Mouse (Mus musculus) lung, postnatal 0 days (tissue): ENCODE results near the gene Pnmt.
"Not testable (repeated sequence)": the region's sequence is repeated elsewhere in the genome, so short reads cannot be mapped to it uniquely, and the experiment has no call there.

Experiments used
- CTCF ChIP-seq: IDR thresholded peaks from 2 replicates; pipeline ENCODE4 v1.5.1; 2016; ENCODE audit warnings: antibody characterized with exemption, mild to moderate bottlenecking
- EP300 ChIP-seq: IDR thresholded peaks from 2 replicates; pipeline ENCODE4 v1.6.1; 2016; ENCODE audit warnings: antibody characterized with exemption, mild to moderate bottlenecking, control low read depth

- not testable (repeated sequence) for TF ChIP-seq CTCF, EP300
These were observed 3.8 kb upstream of the Pnmt start for GRCm38 (mm10) chr11:98382405-98382804.
